Mouse (Mus musculus): ENCODE data around the gene Cypt4.
"Not testable (repeated sequence)": the region's sequence is repeated elsewhere in the genome, so short reads cannot be mapped to it uniquely, and the experiment has no call there.

The Cypt4 gene

DNA sequence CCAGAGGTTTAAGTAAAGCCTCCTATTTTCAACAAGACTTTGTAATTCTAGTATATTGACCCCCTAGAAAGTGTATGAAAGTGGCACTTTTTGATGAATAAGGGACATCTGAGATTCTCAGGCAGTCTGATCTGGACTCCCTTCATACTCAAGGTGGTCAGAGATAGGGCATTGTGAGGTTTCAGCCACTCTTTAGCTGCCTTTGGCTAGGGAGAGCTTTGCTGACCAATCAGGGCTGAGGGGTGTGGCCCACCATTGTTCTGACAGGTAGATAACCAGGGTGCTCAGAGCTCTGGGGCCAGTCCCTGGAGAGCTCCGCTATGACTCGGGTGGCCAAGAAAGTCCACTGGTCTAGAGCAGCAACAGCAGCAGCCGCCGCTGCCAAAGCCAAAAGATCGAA is at the start of gene Cypt4:
TSS of gene Cypt4 (plus strand) at position 301 of the 400 bp plus-strand sequence.
- DNase-seq: no peak

DNA sequence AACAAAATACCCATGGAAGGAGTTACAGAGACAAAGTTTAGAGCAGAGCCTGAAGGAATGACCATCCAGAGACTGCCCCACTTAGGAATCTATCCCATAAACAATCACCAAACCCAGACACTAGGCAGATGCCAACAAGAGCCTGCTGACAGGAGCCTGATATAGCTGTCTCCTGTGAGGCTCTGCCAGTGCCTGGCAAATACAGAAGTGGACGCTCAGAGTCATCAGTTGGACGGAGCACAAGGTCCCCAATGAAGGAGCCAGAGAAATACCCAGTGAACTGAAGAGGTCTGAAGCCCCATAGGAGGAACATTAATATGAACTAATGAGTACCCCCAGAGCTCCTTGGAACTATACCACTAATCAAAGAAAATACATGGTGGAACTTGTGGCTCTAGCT is 12.3 kb downstream of the Cypt4 start:
- DNase-seq: not testable (repeated sequence)

Data from thymus, postnatal 4 days (tissue).